Mouse (Mus musculus) kidney, embryonic 15.5 days (tissue): ENCODE measurements at regions not wholly inside any gene's neighbourhood (a gene's known extent, or its start where the extent isn't known, plus 50 kb on each side); places are given as distances from the start of the nearest gene placed in this dataset.

Experiments used
- ATAC-seq: fragments of 200-750 bp; cut with Nextera tagmentation; replicated peaks from 2 replicates; pipeline ENCODE4 v1.8.0; 2017; ENCODE audit warnings: moderate TSS enrichment; ENCODE audit not compliant: low FRiP score
- H3K27ac ChIP-seq: fragments of 300-500 bp; sonication (generic); 2 replicates; pipeline ENCODE4 v1.5.1; 2015; ENCODE audit warnings: mild to moderate bottlenecking, inconsistent platforms
- H3K27me3 ChIP-seq: fragments of 300-500 bp; sonication (generic); 2 replicates; pipeline ENCODE4 v1.6.1; 2015; ENCODE audit warnings: inconsistent platforms
- H3K36me3 ChIP-seq: fragments of 300-500 bp; sonication (generic); 2 replicates; pipeline ENCODE4 v1.6.1; 2015; ENCODE audit warnings: inconsistent platforms
- H3K4me1 ChIP-seq: fragments of 300-500 bp; sonication (generic); 2 replicates; pipeline ENCODE4 v1.6.1; 2015; ENCODE audit warnings: inconsistent platforms
- H3K4me2 ChIP-seq: fragments of 300-500 bp; sonication (generic); 2 replicates; pipeline ENCODE4 v1.6.1; 2015; ENCODE audit warnings: moderate library complexity, mild to moderate bottlenecking, inconsistent platforms
- H3K4me3 ChIP-seq: fragments of 300-500 bp; sonication (generic); replicated peaks from 2 replicates; pipeline ENCODE4 v1.5.1; 2015; ENCODE audit warnings: mild to moderate bottlenecking, inconsistent platforms
- H3K9ac ChIP-seq: fragments of 300-500 bp; sonication (generic); 2 replicates; pipeline ENCODE4 v1.6.1; 2015; ENCODE audit warnings: mild to moderate bottlenecking, inconsistent platforms
- H3K9me3 ChIP-seq: fragments of 300-500 bp; sonication (generic); replicated peaks from 2 replicates; pipeline ENCODE4 v1.6.1; 2016; ENCODE audit warnings: inconsistent platforms
- WGBS: fragments of 180-500 bp; shearing (Covaris S2); methylation state at CpG from one replicate; pipeline ENCODE4 v1.1.7; 2015; ENCODE audit warnings: mixed read lengths; 5-methylcytosine and 5-hydroxymethylcytosine counted together

GRCm38 (mm10) chr5:51397528-51397927, 170.0 kb downstream of the Ppargc1a start:
- Histone ChIP-seq H3K36me3 (no peaks in the 10 kb centered on the region), H3K4me3 (no peak overlapping the region), H3K9me3 (no peaks in the 10 kb centered on the region), H3K4me2 (no peak overlapping the region), H3K9ac (no peak overlapping the region), H3K4me1 (0 out of 2 replicates have a peak, but pooled peaks cover 6% of the 10 kb centered on the region), H3K27ac (peak overlapping the region; percentile 77), H3K27me3 (no peaks in the 10 kb centered on the region)
- peak; percentile 74; the same call in 1 of the 2 replicates for ATAC-seq
- WGBS = 71% methylated on average over 5 of the region's 5 CpGs

DNA sequence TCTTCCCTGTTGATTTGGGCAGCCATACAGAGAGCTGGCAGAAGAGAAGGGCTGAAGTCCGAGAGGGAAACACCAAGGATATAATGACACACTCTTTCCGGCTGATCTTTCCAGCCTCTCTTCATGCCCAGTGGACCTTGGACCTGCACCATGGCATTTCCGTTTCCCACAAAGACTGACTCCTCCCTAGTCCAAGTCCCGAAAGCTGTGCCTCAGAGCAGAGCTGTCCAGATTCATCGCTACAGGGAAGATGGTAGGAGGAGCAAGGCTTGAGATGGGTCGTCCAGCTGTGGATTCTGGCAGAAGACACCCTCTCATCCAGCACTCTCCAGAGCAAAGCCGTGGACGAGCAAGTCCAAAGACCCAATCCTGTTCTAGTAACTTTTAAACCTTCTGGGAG, 176.2 kb downstream of the Ppargc1a start:
- no peak overlapping the region for H3K9ac ChIP-seq
- ATAC-seq = peak; percentile 54; the same call in 1 of the 2 replicates
- no peak overlapping the region for H3K4me3 ChIP-seq
- no peaks in the 10 kb centered on the region for H3K9me3 ChIP-seq
- no peak overlapping the region for H3K27ac ChIP-seq
- H3K36me3 ChIP-seq = no peaks in the 10 kb centered on the region
- no peak overlapping the region for H3K4me2 ChIP-seq
- 76% methylated on average over 8 of the region's 8 CpGs for WGBS
- 0 out of 2 replicates have a peak, but pooled peaks cover 3% of the 10 kb centered on the region for H3K4me1 ChIP-seq
- H3K27me3 ChIP-seq = no peaks in the 10 kb centered on the region

DNA sequence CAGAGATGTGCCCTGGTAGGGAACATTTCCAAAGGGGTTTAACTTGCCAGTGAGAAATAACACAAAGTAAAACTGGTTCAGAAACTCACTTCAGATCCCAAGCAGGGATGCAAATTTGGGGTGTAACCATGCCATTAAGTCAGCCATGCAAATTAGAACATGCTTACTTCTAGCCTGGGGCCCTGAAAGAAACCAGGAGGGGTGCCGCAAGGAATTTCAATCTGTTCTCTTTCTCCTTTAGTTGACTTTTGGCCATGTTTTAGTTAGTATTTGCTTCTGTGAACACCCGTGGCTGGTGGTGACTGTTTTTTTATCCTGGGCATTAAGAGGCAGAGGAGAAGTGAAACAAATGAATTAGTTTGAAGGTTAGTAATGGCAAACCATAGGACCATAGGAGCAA, 179.8 kb downstream of the Ppargc1a start:
- no peak for ATAC-seq
- no peak overlapping the region for H3K27ac ChIP-seq
- H3K4me3 ChIP-seq = no peak overlapping the region
- H3K9ac ChIP-seq = no peak overlapping the region
- H3K27me3 ChIP-seq = no peaks in the 10 kb centered on the region
- no peaks in the 10 kb centered on the region for H3K9me3 ChIP-seq
- H3K4me2 ChIP-seq = no peak overlapping the region
- no peaks in the 10 kb centered on the region for H3K36me3 ChIP-seq
- 47% methylated on average over 2 of the region's 2 CpGs for WGBS
- no peaks in the 10 kb centered on the region for H3K4me1 ChIP-seq

DNA sequence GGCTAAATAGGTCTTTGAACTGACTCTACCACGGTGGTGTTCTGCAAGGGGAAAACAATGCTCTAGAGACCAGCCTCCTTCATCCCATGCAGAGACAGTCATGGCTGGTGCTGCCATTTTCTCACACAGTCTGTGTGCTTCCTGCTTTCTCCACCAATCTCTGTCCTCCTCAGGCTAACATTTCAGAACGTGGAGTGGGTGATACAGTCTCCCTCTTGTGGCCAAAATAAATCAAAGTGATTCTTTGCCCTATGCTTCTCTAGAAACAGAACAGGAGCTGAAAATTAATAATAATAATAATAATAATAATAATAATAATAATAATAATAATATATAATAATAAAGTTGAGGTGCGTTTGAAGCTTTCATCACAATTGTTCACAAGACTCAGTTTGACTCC, 181.1 kb downstream of the Ppargc1a start:
- Histone ChIP-seq H3K36me3 (no peaks in the 10 kb centered on the region), H3K9ac (no peak overlapping the region), H3K4me3 (no peak overlapping the region), H3K9me3 (no peaks in the 10 kb centered on the region), H3K4me2 (no peak overlapping the region), H3K27me3 (no peaks in the 10 kb centered on the region), H3K4me1 (no peaks in the 10 kb centered on the region), H3K27ac (no peak overlapping the region)
- no peak for ATAC-seq
- WGBS = 77% methylated on average over 3 of the region's 3 CpGs

DNA sequence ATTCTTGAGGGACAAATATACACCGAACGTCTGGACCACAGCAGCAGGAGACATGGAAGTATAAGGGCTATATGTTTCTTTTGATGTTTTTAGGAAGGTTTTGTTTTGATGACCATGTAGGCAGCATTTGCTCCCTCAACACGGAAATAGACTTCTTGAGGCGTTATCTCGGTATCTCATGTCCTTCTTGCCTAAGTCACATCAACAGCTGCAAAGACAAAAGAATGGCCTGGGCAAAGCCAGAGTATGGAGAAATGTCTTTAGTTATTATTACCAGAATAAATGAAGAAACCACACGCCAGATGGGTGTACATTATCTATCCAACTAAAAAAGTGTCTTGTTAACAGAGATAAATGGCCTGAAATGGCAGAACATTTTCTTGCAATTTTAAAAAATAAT, 183.2 kb downstream of the Ppargc1a start:
- H3K9me3 ChIP-seq = no peaks in the 10 kb centered on the region
- H3K4me3 ChIP-seq = no peak overlapping the region
- no peak for ATAC-seq
- H3K27me3 ChIP-seq = no peaks in the 10 kb centered on the region
- H3K4me2 ChIP-seq = no peak overlapping the region
- H3K27ac ChIP-seq = no peak overlapping the region
- WGBS = 89% methylated on average over 6 of the region's 6 CpGs
- H3K4me1 ChIP-seq = no peaks in the 10 kb centered on the region
- H3K9ac ChIP-seq = no peak overlapping the region
- H3K36me3 ChIP-seq = no peaks in the 10 kb centered on the region

DNA sequence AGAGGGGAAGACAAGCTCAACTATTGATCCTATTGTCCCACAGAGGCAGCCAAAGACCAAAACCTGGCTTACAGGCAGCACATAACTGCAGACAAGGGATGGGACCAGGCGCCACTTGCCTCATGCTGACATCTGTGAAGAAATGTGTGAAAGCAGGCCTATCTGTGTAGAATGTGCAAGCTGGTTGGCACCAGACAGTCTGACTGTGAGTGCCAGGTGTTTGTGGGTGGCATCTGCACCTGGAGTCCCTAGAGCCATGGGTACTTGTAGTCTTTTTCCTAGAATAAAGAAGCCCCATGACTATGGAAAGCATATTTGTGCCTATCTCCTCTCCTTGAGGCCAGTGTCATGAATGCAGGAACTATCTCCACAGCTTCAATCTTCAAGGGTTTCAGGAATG, 208.4 kb downstream of the Ppargc1a start:
- Histone ChIP-seq H3K9me3 (no peaks in the 10 kb centered on the region), H3K4me2 (no peak overlapping the region), H3K27me3 (no peaks in the 10 kb centered on the region), H3K36me3 (no peaks in the 10 kb centered on the region), H3K27ac (no peak overlapping the region), H3K4me1 (no peaks in the 10 kb centered on the region), H3K9ac (no peak overlapping the region), H3K4me3 (no peak overlapping the region)
- 90% methylated on average over 1 of the region's 1 CpGs for WGBS
- ATAC-seq = no peak

GRCm38 (mm10) chr5:51348256-51348655, 219.3 kb downstream of the Ppargc1a start:
- Histone ChIP-seq H3K4me1 (no peaks in the 10 kb centered on the region), H3K9ac (no peak overlapping the region), H3K4me2 (no peak overlapping the region), H3K27ac (no peak overlapping the region), H3K4me3 (no peak overlapping the region), H3K36me3 (no peaks in the 10 kb centered on the region), H3K9me3 (no peaks in the 10 kb centered on the region), H3K27me3 (no peaks in the 10 kb centered on the region)
- no peak for ATAC-seq
- WGBS = 41% methylated on average over 2 of the region's 2 CpGs

DNA sequence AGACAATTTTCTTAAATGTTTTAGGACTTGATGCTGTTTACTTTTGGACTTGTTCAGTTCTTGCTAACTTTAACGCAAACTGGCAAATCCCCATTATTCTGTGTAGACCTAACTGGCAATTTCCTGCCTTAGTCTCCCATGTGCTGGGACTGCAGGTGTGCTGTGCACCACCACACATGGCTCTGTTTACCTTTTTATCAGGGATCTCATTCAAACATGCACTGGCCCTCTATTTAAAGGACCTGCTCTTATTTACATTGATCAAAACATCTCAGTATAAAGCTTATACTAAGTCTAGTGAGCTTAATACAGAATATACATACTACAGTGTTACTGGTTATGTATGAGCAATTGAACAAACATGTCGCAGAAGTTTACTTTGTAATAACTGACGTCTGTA, 238.4 kb downstream of the Ppargc1a start:
- no peaks in the 10 kb centered on the region for H3K4me1 ChIP-seq
- H3K36me3 ChIP-seq = no peaks in the 10 kb centered on the region
- no peak for ATAC-seq
- H3K9me3 ChIP-seq = no peaks in the 10 kb centered on the region
- no peak overlapping the region for H3K4me2 ChIP-seq
- no peak overlapping the region for H3K9ac ChIP-seq
- no peaks in the 10 kb centered on the region for H3K27me3 ChIP-seq
- H3K27ac ChIP-seq = no peak overlapping the region
- WGBS = 87% methylated on average over 3 of the region's 3 CpGs
- no peak overlapping the region for H3K4me3 ChIP-seq

DNA sequence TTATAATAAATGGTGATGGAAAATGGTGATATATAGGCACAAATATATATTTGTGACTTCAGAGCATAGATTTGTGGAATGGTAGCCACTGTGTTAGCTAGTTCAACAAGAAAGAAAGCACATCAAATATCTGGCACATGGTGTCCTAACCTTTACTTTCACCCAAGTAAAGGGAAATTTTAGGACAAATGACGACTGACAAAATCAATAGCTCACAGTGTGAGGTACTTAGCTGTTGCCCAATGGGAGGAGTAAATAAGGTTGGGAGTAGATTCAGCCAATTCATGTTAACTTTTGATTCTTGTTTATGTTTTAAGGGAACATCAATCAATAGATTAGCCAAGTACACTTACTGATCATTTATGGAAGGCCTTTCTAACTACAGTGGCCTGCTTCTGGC, 278.3 kb downstream of the Ppargc1a start:
- no peak overlapping the region for H3K4me2 ChIP-seq
- no peak overlapping the region for H3K27ac ChIP-seq
- H3K9me3 ChIP-seq = no peaks in the 10 kb centered on the region
- no peak overlapping the region for H3K9ac ChIP-seq
- WGBS = 88% methylated on average over 1 of the region's 1 CpGs
- no peak for ATAC-seq
- no peaks in the 10 kb centered on the region for H3K27me3 ChIP-seq
- H3K4me1 ChIP-seq = no peaks in the 10 kb centered on the region
- no peak overlapping the region for H3K4me3 ChIP-seq
- H3K36me3 ChIP-seq = no peaks in the 10 kb centered on the region

DNA sequence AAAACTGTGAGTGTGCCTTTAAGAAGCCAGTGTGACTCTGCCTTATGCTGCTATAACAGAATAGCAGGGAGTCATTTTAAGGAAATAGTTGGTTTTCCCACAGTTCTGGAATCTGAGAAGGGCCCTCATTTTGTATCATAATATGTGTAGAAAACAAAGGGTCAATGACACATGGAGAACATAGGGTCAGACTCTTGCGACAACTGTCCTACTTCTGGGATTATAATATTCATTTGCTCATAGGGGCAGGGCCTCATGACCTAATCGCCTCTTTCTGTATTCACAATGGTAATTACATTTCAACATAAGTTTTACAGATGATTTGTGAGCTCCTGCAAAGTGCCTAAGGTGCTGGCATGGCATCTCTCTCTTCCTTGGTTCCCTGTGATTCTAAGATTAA, 279.3 kb downstream of the Ppargc1a start:
- Histone ChIP-seq H3K4me2 (no peak overlapping the region), H3K27me3 (no peaks in the 10 kb centered on the region), H3K4me1 (no peaks in the 10 kb centered on the region), H3K4me3 (no peak overlapping the region), H3K9ac (no peak overlapping the region), H3K36me3 (no peaks in the 10 kb centered on the region), H3K27ac (no peak overlapping the region), H3K9me3 (no peaks in the 10 kb centered on the region)
- WGBS = 77% methylated on average over 2 of the region's 2 CpGs
- no peak for ATAC-seq

DNA sequence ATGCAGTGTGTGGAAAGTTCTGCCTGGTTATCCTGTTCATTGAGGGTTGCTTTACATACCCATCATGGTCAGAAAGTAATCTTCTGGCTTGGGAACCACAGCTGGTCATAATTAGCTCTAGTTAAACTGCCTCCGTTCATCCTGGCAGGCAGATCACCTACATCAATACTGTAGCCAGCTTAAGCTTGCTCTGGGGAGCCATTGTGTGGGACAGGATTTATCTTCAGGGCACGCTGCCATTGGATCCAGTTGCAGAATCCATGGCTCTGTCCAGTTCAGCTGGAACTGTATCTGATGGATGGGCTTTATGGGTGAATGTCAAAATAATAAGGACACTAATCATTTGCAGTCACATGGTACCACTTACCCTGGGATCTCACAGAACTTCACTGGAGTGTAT, 326.4 kb downstream of the Ppargc1a start:
- H3K9me3 ChIP-seq = no peaks in the 10 kb centered on the region
- ATAC-seq = no peak
- no peak overlapping the region for H3K4me2 ChIP-seq
- no peak overlapping the region for H3K9ac ChIP-seq
- no peak overlapping the region for H3K4me3 ChIP-seq
- H3K27ac ChIP-seq = no peak overlapping the region
- no peaks in the 10 kb centered on the region for H3K4me1 ChIP-seq
- H3K36me3 ChIP-seq = no peaks in the 10 kb centered on the region
- no peaks in the 10 kb centered on the region for H3K27me3 ChIP-seq
- WGBS = 66% methylated on average over 2 of the region's 2 CpGs

DNA sequence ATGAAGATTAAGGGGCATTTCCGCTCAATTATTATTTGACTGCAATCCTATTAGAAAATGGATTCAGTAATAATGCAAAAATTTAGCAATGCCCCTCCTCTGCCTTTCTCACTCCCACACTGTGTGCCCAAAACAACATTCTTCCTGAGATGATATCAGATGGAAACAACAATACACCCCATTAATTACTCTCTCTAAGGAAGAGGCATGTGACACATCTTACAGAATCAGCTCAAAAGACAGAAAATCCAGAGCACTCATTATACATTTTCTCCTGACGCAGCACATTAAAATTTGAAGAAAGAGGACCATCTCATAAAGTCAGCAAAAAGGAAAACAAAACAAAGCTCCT, 333.5 kb downstream of the Ppargc1a start:
- no peak overlapping the region for H3K4me3 ChIP-seq
- 0 out of 2 replicates have a peak, but pooled peaks cover 4% of the 10 kb centered on the region for H3K4me1 ChIP-seq
- no peaks in the 10 kb centered on the region for H3K9me3 ChIP-seq
- no peaks in the 10 kb centered on the region for H3K36me3 ChIP-seq
- no peak overlapping the region for H3K4me2 ChIP-seq
- no peak overlapping the region for H3K27ac ChIP-seq
- WGBS = 68% methylated on average over 2 of the region's 2 CpGs
- H3K9ac ChIP-seq = no peak overlapping the region
- ATAC-seq = no peak
- H3K27me3 ChIP-seq = no peaks in the 10 kb centered on the region

- no peaks in the 10 kb centered on the region for H3K27me3 ChIP-seq
- H3K9ac ChIP-seq = no peak overlapping the region
- ATAC-seq = peak; percentile 81
- H3K36me3 ChIP-seq = no peaks in the 10 kb centered on the region
- H3K4me1 ChIP-seq = 0 out of 2 replicates have a peak, but pooled peaks cover 4% of the 10 kb centered on the region
- no peak overlapping the region for H3K27ac ChIP-seq
- no peak overlapping the region for H3K4me2 ChIP-seq
- no peak overlapping the region for H3K4me3 ChIP-seq
- WGBS = 26% methylated on average over 5 of the region's 5 CpGs
- H3K9me3 ChIP-seq = no peaks in the 10 kb centered on the region
Observed at GRCm38 (mm10) chr5:51233271-51234003, 334.1 kb downstream of the Ppargc1a start.
